Mouse (Mus musculus) lung, adult 2 months (tissue): ENCODE results near the gene Cul9.

Experiments
- CTCF ChIP-seq: fragments of 200-500 bp; IDR thresholded peaks from 2 replicates; pipeline ENCODE4 v1.5.1; 2011; ENCODE audit warnings: mild to moderate bottlenecking, low read length, control low read depth; ENCODE audit not compliant: insufficient read depth
- POLR2A ChIP-seq: fragments of 200-500 bp; IDR thresholded peaks from 2 replicates; pipeline ENCODE4 v1.6.1; 2011; ENCODE audit warnings: low read depth, mild to moderate bottlenecking, control low read depth, low read length, borderline replicate concordance; ENCODE audit errors: extremely low read depth

DNA sequence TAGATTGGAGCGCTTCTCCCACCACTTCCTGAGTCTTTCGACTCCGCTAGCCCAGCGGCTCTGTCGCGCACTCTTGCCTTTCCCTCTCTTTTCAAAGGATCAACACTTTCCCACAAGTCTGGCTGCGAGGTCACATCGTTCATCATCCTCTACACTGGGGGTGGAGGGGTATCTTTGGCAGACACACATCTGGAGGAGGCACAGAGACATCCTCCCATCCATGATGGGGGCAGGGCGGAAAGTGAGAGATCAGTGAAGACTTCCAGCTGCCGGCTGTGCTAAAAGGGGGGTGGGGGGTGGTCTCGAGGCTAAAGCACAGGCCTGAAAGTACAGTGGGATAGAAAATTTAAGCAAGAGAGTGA lies 10.4 kb upstream of the Cul9 start:
- TF ChIP-seq POLR2A (0 out of 2 replicates have a peak, but pooled peaks have one; percentile 22), CTCF (no peak)
